Mouse (Mus musculus) limb, embryonic 10.5 days (tissue): ENCODE measurements around the gene Psmd11. TPM values are rescaled to one million over a fixed set of nuclear protein-coding genes. Genes with fewer than 3 reads are reported as not detected.

Source experiments
- DNase-seq: peaks from one replicate; pipeline ENCODE4 v3.0.0-alpha.2; 2017; ENCODE audit warnings: low spot score
- H3K27ac ChIP-seq: fragments of 300-500 bp; sonication (generic); 2 replicates; pipeline ENCODE4 v1.5.1; 2016; ENCODE audit warnings: mild to moderate bottlenecking
- H3K27me3 ChIP-seq: fragments of 300-500 bp; sonication (generic); 2 replicates; pipeline ENCODE4 v1.6.1; 2016; ENCODE audit warnings: low read depth, mild to moderate bottlenecking; ENCODE audit not compliant: poor library complexity, severe bottlenecking
- H3K36me3 ChIP-seq: fragments of 300-500 bp; sonication (generic); 2 replicates; pipeline ENCODE4 v1.6.1; 2016; ENCODE audit warnings: mild to moderate bottlenecking, moderate library complexity
- H3K4me1 ChIP-seq: fragments of 300-500 bp; sonication (generic); 2 replicates; pipeline ENCODE4 v1.6.1; 2016
- H3K4me3 ChIP-seq: fragments of 300-500 bp; sonication (generic); 2 replicates; pipeline ENCODE4 v1.5.1; 2016; ENCODE audit warnings: mild to moderate bottlenecking, moderate library complexity
- H3K9me3 ChIP-seq: fragments of 300-500 bp; sonication (generic); replicated peaks from 2 replicates; pipeline ENCODE4 v1.6.1; 2016; ENCODE audit warnings: mild to moderate bottlenecking
- WGBS: fragments of 180-500 bp; shearing (Covaris S2); methylation state at CpG from one replicate; pipeline ENCODE4 v1.1.7; 2016; 5-methylcytosine and 5-hydroxymethylcytosine counted together
- polyA plus RNA-seq: library from polyadenylated mRNA; unstranded; fragments of >200 nt; fragmentation: Nextera tagmentation; extraction: Ambion mirVana; gene quantifications from 2 replicates; pipeline ENCODE4 v1.2.1, GENCODE M21; 2016

Psmd11 gene
- polyA plus RNA-seq, 1 experiment from 2014 or later: 362 TPM

GRCm38 (mm10) chr11:80505581-80505980 is 77.2 kb downstream of the Psmd11 start:
- no peak overlapping the region for H3K4me3 ChIP-seq
- peaks cover 38% of the 10 kb centered on the region for H3K4me1 ChIP-seq
- WGBS: 93% methylated on average over 3 of the region's 3 CpGs
- no peak overlapping the region for H3K27ac ChIP-seq
- H3K27me3 ChIP-seq: no peaks in the 10 kb centered on the region
- DNase-seq: no peak
- no peaks in the 10 kb centered on the region for H3K9me3 ChIP-seq
- no peaks in the 10 kb centered on the region for H3K36me3 ChIP-seq

- no peaks in the 10 kb centered on the region for H3K27me3 ChIP-seq
- no peak overlapping the region for H3K4me3 ChIP-seq
- H3K4me1 ChIP-seq: peaks cover 38% of the 10 kb centered on the region
These were observed 78.1 kb downstream of the Psmd11 start for GRCm38 (mm10) chr11:80506483-80506882.

GRCm38 (mm10) chr11:80507791-80508190 is 79.4 kb downstream of the Psmd11 start:
- peaks cover 38% of the 10 kb centered on the region for H3K4me1 ChIP-seq

More at GRCm38 (mm10) chr11:80506483-80506882, 78.1 kb downstream of the Psmd11 start:
- DNase-seq: no peak
- no peak overlapping the region for H3K27ac ChIP-seq
- no peaks in the 10 kb centered on the region for H3K36me3 ChIP-seq
- no peaks in the 10 kb centered on the region for H3K9me3 ChIP-seq

GRCm38 (mm10) chr11:80508361-80509175 is 80.2 kb downstream of the Psmd11 start:
- Histone ChIP-seq H3K9me3 (no peaks in the 10 kb centered on the region), H3K4me1 (peaks cover 36% of the 10 kb centered on the region), H3K27me3 (no peaks in the 10 kb centered on the region), H3K27ac (peak overlapping the region; percentile 14; the same call in 1 of the 2 replicates), H3K36me3 (no peaks in the 10 kb centered on the region), H3K4me3 (no peak overlapping the region)
- DNase-seq: no peak
- 44% methylated on average over 19 of the region's 19 CpGs for WGBS

More at GRCm38 (mm10) chr11:80507791-80508190, 79.4 kb downstream of the Psmd11 start:
- Histone ChIP-seq H3K27me3 (no peaks in the 10 kb centered on the region), H3K27ac (no peak overlapping the region), H3K9me3 (no peaks in the 10 kb centered on the region), H3K36me3 (no peaks in the 10 kb centered on the region), H3K4me3 (no peak overlapping the region)
- no peak for DNase-seq
- whole genome bisulfite sequencing: 89% methylated on average over 6 of the region's 6 CpGs

GRCm38 (mm10) chr11:80509176-80509506 is 80.7 kb downstream of the Psmd11 start:
- H3K27ac ChIP-seq: peak overlapping the region; percentile 14; the same call in 1 of the 2 replicates
- no peak for DNase-seq
- no peaks in the 10 kb centered on the region for H3K27me3 ChIP-seq
- no peaks in the 10 kb centered on the region for H3K9me3 ChIP-seq
- WGBS: 77% methylated on average over 5 of the region's 5 CpGs
- no peaks in the 10 kb centered on the region for H3K36me3 ChIP-seq
- H3K4me1 ChIP-seq: peaks cover 30% of the 10 kb centered on the region
- no peak overlapping the region for H3K4me3 ChIP-seq

- no peak overlapping the region for H3K4me3 ChIP-seq
- H3K27me3 ChIP-seq: no peaks in the 10 kb centered on the region
- no peak for DNase-seq
- no peak overlapping the region for H3K27ac ChIP-seq
- H3K4me1 ChIP-seq: peaks cover 24% of the 10 kb centered on the region
- WGBS: 85% methylated on average over 10 of the region's 10 CpGs
- no peaks in the 10 kb centered on the region for H3K36me3 ChIP-seq
- H3K9me3 ChIP-seq: no peaks in the 10 kb centered on the region
These were observed 81.7 kb downstream of the Psmd11 start for GRCm38 (mm10) chr11:80510124-80510523.

GRCm38 (mm10) chr11:80512313-80513056 is 84.1 kb downstream of the Psmd11 start:
- H3K27ac ChIP-seq: no peak overlapping the region
- H3K27me3 ChIP-seq: no peaks in the 10 kb centered on the region
- H3K4me1 ChIP-seq: peaks cover 26% of the 10 kb centered on the region
- H3K36me3 ChIP-seq: no peaks in the 10 kb centered on the region
- DNase-seq: no peak
- H3K4me3 ChIP-seq: no peak overlapping the region
- WGBS: 85% methylated on average over 19 of the region's 19 CpGs
- no peaks in the 10 kb centered on the region for H3K9me3 ChIP-seq

GRCm38 (mm10) chr11:80513796-80514195 is 85.4 kb downstream of the Psmd11 start:
- WGBS: 87% methylated on average over 7 of the region's 7 CpGs
- no peak for DNase-seq
- peaks cover 25% of the 10 kb centered on the region for H3K4me1 ChIP-seq

GRCm38 (mm10) chr11:80515346-80515745 is 86.9 kb downstream of the Psmd11 start:
- Histone ChIP-seq H3K9me3 (no peaks in the 10 kb centered on the region), H3K27ac (no peak overlapping the region), H3K4me3 (no peak overlapping the region), H3K4me1 (peaks cover 21% of the 10 kb centered on the region), H3K27me3 (no peaks in the 10 kb centered on the region), H3K36me3 (no peaks in the 10 kb centered on the region)
- no peak for DNase-seq
- 55% methylated on average over 1 of the region's 1 CpGs for WGBS

More at GRCm38 (mm10) chr11:80513796-80514195, 85.4 kb downstream of the Psmd11 start:
- Histone ChIP-seq H3K36me3 (no peaks in the 10 kb centered on the region), H3K4me3 (no peak overlapping the region), H3K27ac (no peak overlapping the region), H3K9me3 (no peaks in the 10 kb centered on the region), H3K27me3 (no peaks in the 10 kb centered on the region)

- H3K27ac ChIP-seq: no peak overlapping the region
- H3K4me1 ChIP-seq: peaks cover 21% of the 10 kb centered on the region
- WGBS: 86% methylated on average over 8 of the region's 8 CpGs
- H3K36me3 ChIP-seq: no peaks in the 10 kb centered on the region
- DNase-seq: no peak
- H3K9me3 ChIP-seq: no peaks in the 10 kb centered on the region
- H3K4me3 ChIP-seq: no peak overlapping the region
- no peaks in the 10 kb centered on the region for H3K27me3 ChIP-seq
These were observed 87.5 kb downstream of the Psmd11 start for GRCm38 (mm10) chr11:80515895-80516294.

GRCm38 (mm10) chr11:80518421-80519367 is 90.3 kb downstream of the Psmd11 start:
- Histone ChIP-seq H3K36me3 (no peaks in the 10 kb centered on the region), H3K27me3 (no peaks in the 10 kb centered on the region), H3K27ac (no peak overlapping the region), H3K9me3 (no peaks in the 10 kb centered on the region), H3K4me3 (no peak overlapping the region), H3K4me1 (peaks cover 21% of the 10 kb centered on the region)
- no peak for DNase-seq
- WGBS: 56% methylated on average over 9 of the region's 9 CpGs

GRCm38 (mm10) chr11:80521148-80521547 is 92.7 kb downstream of the Psmd11 start:
- Histone ChIP-seq H3K4me3 (no peak overlapping the region), H3K4me1 (peaks cover 11% of the 10 kb centered on the region), H3K27me3 (no peaks in the 10 kb centered on the region), H3K27ac (no peak overlapping the region), H3K9me3 (no peaks in the 10 kb centered on the region), H3K36me3 (no peaks in the 10 kb centered on the region)
- DNase-seq: no peak
- 73% methylated on average over 2 of the region's 2 CpGs for WGBS
